Mouse (Mus musculus): ENCODE measurements around the gene Lgals9.
"Not testable (repeated sequence)": the region's sequence is repeated elsewhere in the genome, so short reads cannot be mapped to it uniquely, and the experiment has no call there.

Lgals9 gene

DNA sequence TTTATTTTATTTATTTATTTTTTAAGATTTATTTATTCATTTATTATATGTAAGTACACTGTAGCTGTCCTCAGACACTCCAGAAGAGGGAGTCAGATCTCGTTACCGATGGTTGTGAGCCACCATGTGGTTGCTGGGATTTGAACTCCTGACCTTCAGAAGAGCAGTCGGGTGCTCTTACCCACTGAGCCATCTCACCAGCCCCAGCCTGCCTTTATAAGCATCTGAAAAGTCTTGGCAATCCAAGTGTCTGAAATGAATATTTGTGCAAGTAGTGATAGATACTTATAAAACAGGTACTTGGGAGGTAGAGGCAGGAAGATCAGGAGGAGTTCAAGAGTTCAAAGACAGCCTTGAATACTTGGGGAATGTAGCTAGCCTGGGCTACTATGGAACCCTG, 22.6 kb upstream of the Lgals9 start:
- DNase-seq (ENCODE audit: low spot score in 2 of 2) = not testable (repeated sequence)

DNA sequence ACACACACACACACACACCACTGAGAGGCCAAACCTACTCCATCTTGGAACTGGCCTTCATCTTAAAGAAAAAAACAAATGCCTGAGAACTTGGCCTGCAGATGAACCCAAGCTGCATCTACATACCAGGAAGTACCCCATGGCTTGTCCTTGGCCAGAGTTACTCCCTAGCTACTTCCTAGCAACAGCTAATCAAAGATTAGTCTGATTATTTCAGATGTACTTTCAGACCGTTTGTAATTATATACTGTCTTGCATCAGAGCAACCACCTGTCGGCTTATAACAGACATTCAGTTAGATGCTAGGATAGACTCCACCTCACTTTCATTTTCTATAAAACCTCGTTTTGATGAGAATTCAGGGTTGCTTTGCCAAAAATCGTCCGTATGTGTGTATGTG, 21.7 kb upstream of the Lgals9 start:
- DNase-seq (ENCODE audit: low spot score in 2 of 2) = no peak

DNA sequence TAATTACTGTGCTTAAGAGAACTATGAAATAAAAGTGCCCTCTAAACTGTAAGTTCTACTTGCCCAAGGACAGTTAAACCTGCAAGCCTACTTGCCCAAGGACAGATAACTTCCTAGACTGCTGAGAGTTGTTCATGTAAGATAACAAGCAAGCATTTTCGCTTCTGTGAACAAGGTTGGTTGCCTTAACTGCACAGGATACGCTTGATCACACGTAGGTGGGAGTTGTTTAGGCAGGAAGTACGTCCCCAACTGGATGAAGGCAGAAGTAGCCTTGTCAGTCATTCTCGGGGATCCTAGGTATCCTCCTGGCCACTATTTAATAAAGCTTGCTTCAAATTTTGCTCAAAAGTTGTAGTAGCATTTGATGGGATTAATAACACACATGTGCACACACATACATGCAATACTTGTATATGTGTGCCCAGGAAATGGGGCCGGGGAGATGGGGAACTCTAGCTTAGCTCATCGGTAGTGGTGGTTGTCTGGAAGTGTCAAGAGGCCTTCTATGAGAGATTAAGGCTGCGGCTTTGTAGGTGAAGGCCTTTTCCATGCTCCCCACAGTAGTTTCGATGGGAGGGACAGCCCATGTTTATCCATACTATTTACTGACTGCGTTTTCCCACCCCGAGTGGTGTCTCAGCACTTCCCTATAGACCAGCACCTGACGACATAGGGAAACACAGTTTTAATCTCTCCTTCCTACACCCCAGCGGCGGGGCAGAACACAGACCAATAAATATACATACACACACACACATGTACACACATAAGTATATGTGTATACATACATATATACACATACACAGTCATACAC, 21.0 kb upstream of the Lgals9 start:
- no peak for DNase-seq (ENCODE audit: low spot score in 2 of 2)

DNA sequence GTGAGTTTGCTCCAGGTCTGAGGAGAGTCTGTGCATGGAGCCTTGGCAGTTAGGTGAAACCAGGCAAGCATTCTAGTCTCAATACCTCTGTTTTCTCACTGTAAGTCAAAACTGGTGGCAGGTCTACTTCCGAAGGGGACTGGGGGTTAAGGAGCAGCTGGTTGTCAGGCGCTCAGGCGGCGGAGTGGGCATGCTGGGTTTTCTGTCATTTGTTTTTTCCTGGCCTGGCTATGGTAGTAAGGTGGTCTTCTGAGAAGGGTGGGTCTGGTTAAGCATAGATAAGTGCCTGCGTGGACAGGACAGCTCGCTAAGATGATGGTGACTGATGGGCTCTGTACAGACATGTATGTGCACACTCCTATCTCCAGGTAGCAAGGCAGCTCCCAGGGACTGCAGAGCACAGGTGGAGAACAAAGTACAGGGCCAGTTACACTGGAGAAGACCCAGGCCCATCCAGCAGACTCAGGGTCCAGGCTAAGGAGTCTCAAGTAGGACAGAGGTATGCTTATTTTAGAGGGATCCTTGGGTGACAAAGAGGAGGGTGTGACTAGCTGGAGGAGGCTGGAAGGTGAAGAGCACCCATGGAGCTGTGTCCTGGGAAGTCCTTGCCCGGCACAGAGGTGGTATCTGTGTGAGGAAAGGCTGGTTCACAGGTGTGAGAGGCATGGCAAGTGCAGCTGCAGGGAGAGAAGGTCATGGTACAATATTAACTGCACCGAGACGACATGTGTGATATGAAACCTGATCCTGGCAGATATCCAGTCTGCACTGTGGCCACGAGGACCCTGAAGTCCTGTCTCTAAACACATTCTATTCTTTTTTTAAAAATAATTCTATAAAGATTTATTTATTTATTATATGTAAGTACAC, 19.3 kb upstream of the Lgals9 start:
- DNase-seq (ENCODE audit: low spot score in 2 of 2) = no peak

DNA sequence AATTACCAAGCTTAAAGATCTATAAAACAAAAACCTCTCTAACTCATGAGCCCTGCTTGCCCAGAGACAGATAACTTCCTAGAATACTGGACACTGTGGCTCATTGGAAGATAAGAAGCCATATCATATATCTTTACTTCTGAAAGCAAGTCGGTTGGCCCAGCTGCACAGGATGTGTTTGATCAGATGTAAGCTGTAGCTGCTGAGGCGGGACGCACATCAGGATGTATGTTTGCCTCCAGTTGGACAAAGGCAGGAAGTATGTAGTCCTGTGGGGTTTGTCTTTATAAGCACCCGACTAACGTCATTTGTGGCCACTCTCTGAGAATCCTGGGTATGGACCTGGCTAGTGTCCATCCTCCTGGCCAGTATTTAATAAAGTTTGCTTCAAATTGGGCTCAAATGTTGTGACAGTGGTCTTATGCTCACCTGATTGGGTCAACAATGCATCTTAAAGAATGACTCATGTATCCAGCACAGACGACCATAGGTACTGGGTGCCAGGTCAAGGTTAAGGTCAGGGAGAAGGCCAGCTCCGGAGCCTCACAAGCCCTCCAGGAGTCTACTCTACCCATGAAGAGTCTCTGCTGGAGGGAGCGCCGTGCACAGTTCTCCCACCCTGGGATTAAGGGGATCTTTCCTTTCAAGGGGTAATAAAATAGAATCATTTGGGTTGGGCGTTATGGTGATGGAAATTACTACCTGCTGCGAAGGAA, 18.5 kb upstream of the Lgals9 start:
- DNase-seq (ENCODE audit: low spot score in 2 of 2) = peak; percentile 52 to 56

DNA sequence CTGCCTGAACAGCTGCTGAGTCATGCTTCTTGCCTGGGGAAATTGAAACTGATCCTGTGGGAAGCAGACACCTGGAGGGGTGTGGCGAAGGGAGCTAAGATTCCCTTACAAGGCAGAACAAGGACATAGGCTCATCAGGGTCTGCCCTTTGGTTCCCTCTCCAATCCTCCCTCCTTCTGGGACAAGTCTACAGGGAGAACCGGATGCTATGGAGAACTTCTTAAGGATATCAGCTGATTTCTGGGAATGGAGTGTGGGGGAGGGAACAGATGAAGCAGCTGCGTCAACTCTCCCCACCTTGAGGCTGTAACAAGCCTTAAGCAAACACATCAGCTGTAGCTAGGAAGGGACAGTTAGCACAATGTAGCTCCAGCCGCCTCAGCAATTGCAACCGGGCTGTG, 17.8 kb upstream of the Lgals9 start:
- DNase-seq (ENCODE audit: low spot score in 2 of 2) = no peak

DNA sequence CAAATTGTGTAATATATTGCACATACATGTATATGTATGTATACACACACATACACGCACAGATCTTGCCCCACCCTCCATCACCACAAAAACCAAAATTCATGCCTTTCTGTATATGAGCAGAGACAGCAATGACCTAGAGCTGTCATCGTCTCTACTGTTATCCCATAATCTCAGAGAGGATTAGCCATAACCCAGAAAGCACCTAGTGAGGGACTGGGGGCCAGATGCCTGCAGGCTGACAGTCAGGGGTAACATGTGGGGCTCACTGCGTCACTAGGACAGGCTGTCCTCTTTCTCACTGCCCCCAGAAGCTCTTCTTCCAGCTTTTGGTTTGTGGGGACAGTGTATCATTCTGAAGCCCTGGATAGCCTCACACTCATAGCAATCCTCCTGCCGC, 17.1 kb upstream of the Lgals9 start:
- no peak for DNase-seq (ENCODE audit: low spot score in 2 of 2)

DNA sequence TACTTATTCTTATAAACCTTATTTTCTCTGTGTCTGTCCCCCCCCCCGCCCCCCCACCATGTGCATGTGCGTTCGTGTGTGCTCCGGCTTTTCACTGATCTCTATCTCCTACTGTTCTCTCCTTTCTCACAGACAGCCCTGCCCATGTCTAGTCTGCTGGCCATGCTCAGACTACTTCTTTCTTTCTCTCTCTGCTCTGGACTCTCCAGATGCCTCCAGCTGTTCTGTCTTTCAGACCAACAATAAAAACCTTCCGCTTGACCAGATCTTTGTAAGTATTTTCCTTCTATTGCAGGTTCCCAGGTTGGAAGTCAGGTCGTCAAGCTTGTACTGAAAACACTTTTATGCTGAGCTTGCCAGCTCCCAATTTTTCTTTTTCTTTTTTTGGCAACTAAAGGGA, 14.4 kb upstream of the Lgals9 start:
- DNase-seq (ENCODE audit: low spot score in 2 of 2) = no peak

DNA sequence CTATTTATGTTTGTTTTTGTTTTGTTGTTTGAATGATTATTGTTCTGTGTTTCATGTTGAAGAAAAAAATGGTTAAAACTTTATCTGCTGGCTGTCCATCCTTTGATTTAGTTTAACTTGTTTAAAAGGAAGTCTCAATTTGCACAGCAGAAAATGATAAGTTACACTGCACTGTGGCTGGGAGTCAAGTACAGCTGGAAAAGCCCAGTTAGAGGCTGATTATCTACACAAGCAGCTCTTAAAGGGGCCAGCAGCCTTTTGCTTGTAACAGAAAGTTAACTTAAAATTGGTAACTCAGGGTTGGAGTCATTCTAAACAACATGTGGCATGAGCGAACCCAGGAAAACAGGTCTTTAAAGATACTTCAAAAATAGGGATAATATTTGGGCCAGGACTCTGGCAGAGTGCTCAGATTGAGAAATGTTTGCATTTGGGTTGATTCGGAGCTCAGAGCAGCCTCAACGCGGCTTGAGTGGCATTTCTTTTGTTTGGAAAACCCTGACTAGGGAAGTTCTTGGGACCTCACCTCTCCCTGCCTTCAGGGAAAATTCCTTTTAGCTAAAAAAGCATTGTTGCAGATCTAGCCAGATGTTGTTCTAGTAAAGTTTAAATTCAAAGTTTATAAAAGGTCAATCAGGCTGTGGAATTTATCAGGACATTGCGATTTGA, 6.3 kb upstream of the Lgals9 start:
- DNase-seq (ENCODE audit: low spot score in 2 of 2) = not testable (repeated sequence)

DNA sequence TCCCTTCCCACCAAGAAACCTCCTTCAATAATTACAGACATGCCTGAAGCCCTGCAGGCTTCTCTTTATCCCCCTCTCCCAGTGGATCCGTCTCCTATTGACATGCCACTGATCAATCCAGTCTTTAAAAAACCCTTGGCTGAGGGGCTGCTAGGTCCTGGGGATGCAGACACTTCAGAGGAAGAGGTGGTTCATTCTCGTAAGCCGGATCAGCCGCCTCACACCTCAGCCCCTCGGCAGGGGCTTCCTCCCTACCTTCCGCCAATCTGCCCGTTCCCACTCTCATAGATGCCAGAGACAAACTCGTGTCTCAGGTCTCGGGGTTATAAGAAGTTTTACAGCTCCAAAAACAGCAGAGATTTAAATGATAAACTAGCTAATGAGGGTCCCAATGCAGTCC, 5.3 kb upstream of the Lgals9 start:
- no peak for DNase-seq (ENCODE audit: low spot score in 2 of 2)

DNA sequence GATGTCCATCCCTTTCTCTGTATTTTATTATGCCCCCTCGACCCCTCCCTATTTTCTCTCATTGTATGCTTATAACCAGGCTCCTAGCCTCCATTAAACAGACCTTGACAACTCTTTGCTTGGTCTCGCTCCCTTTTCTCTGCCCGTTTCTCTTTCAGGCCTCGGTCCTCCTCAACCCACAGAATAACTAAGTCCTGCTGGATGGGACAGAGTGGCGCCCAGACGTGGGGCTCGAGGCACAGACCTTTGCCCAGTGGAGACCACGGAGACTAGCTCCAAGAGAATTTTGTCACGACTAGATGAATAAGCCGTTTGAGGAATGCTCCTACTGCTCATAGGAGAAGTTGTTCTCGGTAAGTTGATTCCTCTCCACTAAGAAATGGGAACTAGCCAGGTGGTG, 4.5 kb upstream of the Lgals9 start:
- not testable (repeated sequence) for DNase-seq (ENCODE audit: low spot score in 2 of 2)

DNA sequence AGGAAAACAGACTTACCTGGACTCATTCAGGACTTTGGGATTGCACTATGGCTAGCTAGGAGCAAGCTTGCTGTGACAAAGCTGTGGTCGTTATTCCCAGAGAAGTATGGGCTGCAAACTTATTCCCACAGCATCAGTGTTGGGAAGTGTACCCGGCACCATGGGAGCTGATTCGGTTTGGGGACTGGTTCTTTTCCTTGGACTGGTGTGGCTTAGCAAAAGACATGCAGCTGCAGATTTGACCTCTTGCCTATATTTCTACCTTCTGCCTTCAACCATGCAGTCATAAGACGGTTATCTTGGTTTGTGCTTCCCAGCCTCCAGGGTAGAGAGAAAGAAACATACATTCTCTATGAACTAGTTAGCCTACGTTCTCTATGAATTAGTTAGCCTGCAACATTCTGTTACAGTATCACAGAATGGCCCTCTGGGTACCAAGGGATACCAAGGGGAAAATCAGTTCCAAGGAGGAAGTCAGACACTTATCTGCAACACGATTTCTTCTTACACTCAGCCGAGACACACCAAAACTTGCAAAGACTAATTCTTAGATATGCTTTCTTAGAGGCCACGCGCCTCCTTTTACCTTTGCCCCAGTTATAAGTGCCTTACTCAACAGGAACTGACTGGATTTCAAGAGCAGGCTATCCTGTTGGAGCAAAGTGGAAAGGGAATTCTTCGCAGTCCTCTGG, 1.7 kb upstream of the Lgals9 start:
- DNase-seq (ENCODE audit: low spot score in 2 of 2) = no peak

DNA sequence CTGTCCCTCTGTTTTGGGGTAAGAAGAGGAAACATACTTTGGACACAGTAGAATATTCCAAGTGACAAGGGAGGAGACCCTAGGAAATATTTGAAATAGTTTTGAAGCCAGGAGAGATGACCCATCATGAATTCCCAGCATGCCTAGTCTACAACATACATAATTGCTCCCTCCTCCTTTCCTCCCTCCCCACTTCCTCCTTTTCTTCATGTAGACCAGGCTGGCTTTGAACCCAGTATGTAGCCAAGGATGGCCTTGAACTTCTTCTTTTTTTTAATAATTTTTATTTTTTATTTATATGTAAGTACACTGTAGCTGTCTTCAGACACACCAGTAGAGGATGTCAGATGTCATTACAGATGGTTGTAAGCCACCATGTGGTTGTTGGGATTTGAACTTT, 759 bp upstream of the Lgals9 start:
- no peak for DNase-seq (ENCODE audit: low spot score in 2 of 2)

DNA sequence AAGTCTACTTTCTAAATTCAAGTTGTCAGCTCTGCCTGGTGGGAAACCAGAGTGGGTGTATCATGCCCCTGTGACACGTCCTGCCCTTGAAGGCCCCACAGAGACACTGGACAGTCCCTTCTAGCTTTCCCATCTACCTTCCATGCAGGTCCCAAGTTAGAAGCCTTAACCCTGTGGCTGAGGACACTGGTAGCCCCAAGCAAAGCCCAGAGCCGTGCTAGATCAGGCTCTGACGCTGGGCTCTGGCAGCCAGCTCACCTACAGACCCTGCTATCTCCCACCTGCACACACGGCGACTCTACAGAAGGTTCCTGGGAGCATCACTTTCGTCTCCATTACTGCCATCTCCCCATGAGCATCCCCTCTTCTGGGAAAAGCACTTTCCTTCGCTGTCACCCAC, 1.2 kb downstream of the Lgals9 start:
- DNase-seq (ENCODE audit: low spot score in 2 of 2) = no peak

DNA sequence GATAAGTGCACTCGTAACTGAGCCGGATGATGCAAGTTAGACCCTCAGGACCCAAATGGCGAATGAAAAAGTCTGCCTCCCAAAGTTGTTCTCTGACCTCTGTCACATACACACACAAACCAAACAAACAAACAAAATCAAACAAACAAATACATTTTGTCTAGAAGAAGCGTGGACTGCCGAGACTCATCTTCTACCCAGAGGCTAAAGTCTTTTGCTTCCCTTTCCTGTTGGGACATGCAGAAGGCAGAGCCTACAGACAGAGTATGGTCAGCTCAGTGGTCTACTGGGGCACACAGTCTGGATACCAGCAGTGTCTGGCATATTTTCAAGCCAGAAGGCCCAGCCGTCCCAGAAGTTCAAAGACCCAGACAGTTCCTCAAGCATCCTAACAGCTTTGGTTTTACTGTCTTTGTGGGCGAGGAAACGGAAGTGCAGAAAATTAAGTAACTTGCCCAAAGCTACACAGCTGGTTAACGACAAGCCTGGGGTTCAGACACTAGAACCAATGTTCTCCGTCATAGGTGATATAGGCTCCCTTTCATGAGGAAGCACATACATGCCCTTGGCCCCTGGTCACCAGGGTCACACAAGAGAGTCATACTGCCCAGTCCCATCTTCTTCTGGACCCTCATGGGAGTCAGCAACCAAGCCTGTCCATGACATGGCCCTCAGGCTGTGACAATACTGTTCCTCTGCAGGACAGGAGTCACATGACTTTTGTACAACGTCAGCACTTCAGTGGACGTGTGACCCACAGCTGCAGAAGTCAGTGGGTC, 2.0 kb downstream of the Lgals9 start:
- peak; percentile 49 to 56 for DNase-seq (ENCODE audit: low spot score in 2 of 2)

DNA sequence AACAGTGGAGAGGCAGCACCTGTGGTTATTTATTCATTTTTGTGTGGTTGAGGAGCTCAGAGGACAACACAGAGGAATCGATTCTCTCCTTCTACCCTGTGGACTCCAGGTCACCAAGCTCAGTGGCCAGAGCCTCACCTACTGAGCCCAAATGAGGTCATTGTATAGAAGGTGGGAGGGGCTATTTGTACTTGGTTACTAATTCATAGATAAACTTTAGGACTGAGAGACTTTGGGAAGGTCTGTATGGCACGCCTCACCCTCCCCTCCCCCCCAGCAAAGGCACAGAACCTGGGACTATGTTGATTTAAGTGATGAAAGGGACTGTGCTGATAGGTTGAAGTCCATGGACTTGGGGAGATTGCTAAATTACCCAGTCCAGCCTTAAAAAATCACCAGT, 2.7 kb downstream of the Lgals9 start:
- no peak for DNase-seq (ENCODE audit: low spot score in 2 of 2)

DNA sequence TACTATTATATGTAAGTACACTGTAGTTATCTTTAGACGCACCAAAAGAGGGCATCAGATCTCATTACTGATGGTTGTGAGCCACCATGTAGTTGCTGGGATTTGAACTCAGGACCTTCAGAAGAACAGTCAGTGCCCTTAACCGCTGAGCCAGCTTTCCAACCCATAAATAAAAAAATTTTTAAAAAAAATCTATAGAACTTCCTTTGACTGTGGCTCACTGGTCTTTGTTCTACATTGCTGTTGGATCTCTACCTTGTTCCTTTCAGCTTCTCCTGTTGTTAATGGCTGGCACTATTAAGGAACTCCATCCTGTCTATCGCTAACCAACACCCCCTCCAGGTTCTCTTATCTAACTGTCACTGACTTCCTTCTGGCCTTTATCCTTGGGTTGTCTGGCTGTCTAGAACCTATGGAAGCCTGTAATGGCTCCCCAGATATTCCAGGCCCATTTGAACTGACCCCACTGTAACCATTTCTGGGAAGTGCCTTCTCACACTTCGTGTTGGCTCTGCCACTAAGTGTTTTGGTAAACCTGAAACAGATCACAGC, 4.6 kb downstream of the Lgals9 start:
- DNase-seq (ENCODE audit: low spot score in 2 of 2) = peak in 1 of 2 experiments; percentile 30

DNA sequence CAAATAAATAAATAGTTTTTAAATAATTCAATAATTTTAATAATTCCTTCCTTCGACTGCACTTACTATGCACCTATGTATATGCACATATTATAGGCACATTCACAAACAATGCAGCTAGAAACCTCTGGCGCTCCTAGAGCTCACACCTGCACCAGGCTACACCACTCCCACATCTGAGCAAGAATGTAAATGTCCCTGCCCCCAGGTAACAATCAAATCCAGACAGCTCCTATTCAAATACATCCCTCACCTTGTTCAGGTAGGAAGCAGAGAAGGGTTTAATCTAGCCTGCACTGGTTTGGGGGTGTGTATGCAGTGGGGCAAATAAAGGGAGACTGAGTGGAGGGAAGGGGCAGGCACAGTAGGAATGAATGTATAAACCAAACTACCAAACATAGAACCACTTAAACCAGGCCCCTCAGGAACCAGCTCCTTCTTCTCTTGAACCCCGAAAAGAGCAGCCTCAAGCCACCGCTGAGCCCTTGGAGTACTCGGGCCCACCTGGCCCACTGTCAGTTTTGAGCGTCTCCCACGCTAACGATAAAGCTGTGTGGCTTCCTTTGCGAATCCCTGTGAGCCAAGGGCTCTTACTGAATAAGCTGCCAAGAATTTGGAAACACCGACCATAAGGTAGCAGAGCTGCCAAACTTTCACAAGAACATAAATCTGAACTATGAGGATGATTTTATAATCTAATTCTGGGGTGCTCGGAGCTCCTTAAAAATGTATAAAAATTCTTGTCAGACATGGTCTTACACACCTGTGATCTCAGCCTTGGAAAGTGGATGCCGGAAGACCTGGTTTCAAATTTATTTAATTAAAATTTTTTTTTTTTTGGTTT, 6.3 kb downstream of the Lgals9 start:
- DNase-seq (ENCODE audit: low spot score in 2 of 2) = no peak
